Mouse (Mus musculus) kidney, embryonic 16.5 days (tissue): Measurements from ENCODE around the gene Olfr392. TPM values are rescaled to one million over a fixed set of nuclear protein-coding genes. Genes with fewer than 3 reads are reported as not detected.

Source experiments
- ATAC-seq: fragments of 200-750 bp; cut with Nextera tagmentation; 2 replicates; pipeline ENCODE4 v1.8.0; 2017; ENCODE audit warnings: moderate TSS enrichment; ENCODE audit not compliant: low FRiP score, low TSS enrichment
- H3K27ac ChIP-seq: fragments of 300-500 bp; sonication (generic); 2 replicates; pipeline ENCODE4 v1.5.1; 2014; ENCODE audit warnings: low read length
- H3K27me3 ChIP-seq: fragments of 300-500 bp; sonication (generic); 2 replicates; pipeline ENCODE4 v1.6.1; 2014; ENCODE audit warnings: low read length, control low read depth, mixed read lengths; ENCODE audit not compliant: insufficient read depth
- H3K36me3 ChIP-seq: fragments of 300-500 bp; sonication (generic); 2 replicates; pipeline ENCODE4 v1.6.1; 2014; ENCODE audit warnings: low read length, control low read depth, mixed read lengths; ENCODE audit not compliant: insufficient read depth
- H3K4me1 ChIP-seq: fragments of 300-500 bp; sonication (generic); 2 replicates; pipeline ENCODE4 v1.6.1; 2014; ENCODE audit warnings: low read length, control low read depth, mixed read lengths; ENCODE audit not compliant: insufficient read depth
- H3K4me2 ChIP-seq: fragments of 300-500 bp; sonication (generic); replicated peaks from 2 replicates; pipeline ENCODE4 v1.6.1; 2014; ENCODE audit warnings: low read depth, low read length
- H3K4me3 ChIP-seq: fragments of 300-500 bp; sonication (generic); 2 replicates; pipeline ENCODE4 v1.5.1; 2014; ENCODE audit warnings: mild to moderate bottlenecking, low read length
- H3K9ac ChIP-seq: fragments of 300-500 bp; sonication (generic); replicated peaks from 2 replicates; pipeline ENCODE4 v1.6.1; 2014; ENCODE audit warnings: low read length
- H3K9me3 ChIP-seq: fragments of 300-500 bp; sonication (generic); 2 replicates; pipeline ENCODE4 v1.6.1; 2016; ENCODE audit warnings: low read length, control low read depth
- WGBS: fragments of 180-500 bp; shearing (Covaris S2); extraction: QIAGEN DNeasy Blood & Tissue Kit; methylation state at CpG from one replicate; pipeline ENCODE4 v1.1.7; 2014; 5-methylcytosine and 5-hydroxymethylcytosine counted together
- polyA plus RNA-seq: library from polyadenylated mRNA; unstranded; fragments of >200 nt; fragmentation: Nextera tagmentation; extraction: Ambion mirVana; gene quantifications from 2 replicates; pipeline ENCODE4 v1.2.1, GENCODE M21; 2015

The Olfr392 gene
- polyA plus RNA-seq, result not detected in 2 replicates

DNA sequence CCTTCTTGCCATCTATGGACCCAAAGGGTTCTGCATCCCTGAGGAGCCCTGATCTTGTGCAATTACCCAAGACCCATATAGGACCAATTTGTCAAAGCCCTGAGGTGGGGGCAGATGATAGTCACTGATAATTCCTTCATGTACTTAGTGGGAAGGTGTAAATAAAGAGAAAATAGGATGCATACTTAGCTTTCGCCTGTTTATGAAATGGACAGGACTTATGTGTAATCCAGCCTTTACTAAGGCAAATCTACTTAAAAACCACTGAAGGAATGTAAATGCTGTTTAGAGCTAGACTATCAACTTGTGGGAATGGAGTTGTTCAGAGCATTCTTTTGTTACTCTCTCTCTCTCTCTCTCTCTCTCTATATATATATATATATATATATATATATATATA is at the start of gene Olfr392:
TSS of gene Olfr392 (minus strand) at position 101 of the 400 bp plus-strand sequence.
- H3K27ac ChIP-seq, result no peak within 1 kb of the TSS
- H3K4me2 ChIP-seq, result no peak within 1 kb of the TSS
- H3K4me3 ChIP-seq, result no peak within 1 kb of the TSS
- whole genome bisulfite sequencing, result 97% methylated on average over 1 of the region's 1 CpGs
- no peak within 1 kb of the TSS for H3K9ac ChIP-seq
- no peak for ATAC-seq
- H3K4me1 ChIP-seq, result no peaks in the 10 kb centered on the region
- no peaks in the 10 kb centered on the region for H3K9me3 ChIP-seq
- no peaks in the 10 kb centered on the region for H3K36me3 ChIP-seq
- no peaks in the 10 kb centered on the region for H3K27me3 ChIP-seq

DNA sequence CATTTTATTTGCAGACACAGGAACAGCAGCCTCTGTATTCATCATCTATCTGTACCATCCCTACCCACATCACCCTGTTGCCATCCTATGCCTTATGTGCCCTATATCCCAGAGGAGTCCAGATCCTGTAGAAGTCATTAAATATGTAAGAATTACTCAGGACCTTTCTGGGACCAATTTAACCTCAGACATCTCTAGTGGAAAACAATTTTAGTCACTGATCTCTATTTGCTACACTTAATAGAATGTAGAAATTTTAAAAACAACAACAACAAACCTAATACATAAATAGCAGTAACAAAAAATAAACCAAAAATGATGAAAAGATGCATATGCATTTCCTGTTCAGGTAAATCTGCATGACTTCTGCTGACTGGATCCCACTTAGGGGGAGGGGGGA is 34.5 kb upstream of the Olfr392 start, which contains the start of gene Olfr393:
TSS of gene Olfr393 (minus strand) at position 101 of the 400 bp plus-strand sequence.
- Histone ChIP-seq H3K4me2 (no peak within 1 kb of the TSS), H3K27me3 (no peaks in the 10 kb centered on the region), H3K9me3 (peaks cover 3% of the 10 kb centered on the region; the same call in 1 of the 2 replicates), H3K36me3 (no peaks in the 10 kb centered on the region), H3K4me1 (no peaks in the 10 kb centered on the region), H3K9ac (no peak within 1 kb of the TSS), H3K4me3 (no peak within 1 kb of the TSS), H3K27ac (no peak within 1 kb of the TSS)
- no peak for ATAC-seq

DNA sequence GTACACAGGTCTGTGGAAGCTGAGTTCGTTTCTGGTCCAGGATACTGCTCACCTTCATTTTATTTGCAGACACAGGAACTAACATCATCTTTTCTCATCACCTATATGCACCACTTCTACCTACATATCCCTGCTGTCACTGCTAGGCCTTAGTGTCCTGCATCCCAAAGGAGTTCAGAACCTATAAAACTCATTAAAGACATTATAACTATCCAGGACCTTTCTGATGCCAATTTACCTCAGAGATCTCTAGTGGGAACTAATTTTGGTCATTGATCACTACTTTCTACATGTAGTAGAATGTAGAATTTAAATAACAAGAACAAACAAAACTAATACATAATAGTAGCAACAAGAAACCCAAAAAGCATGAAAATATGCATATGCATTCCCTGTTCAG is 13.9 kb downstream of the Olfr392 start, which contains the start of gene Olfr391-ps:
TSS of gene Olfr391-ps (minus strand) at position 101 of the 400 bp plus-strand sequence.
- H3K9me3 ChIP-seq, result no peaks in the 10 kb centered on the region
- H3K4me1 ChIP-seq, result no peaks in the 10 kb centered on the region
- no peak within 1 kb of the TSS for H3K9ac ChIP-seq
- no peak within 1 kb of the TSS for H3K4me2 ChIP-seq
- no peak within 1 kb of the TSS for H3K27ac ChIP-seq
- no peak within 1 kb of the TSS for H3K4me3 ChIP-seq
- no peaks in the 10 kb centered on the region for H3K36me3 ChIP-seq
- ATAC-seq, result no peak
- WGBS, result 17% methylated on average over 1 of the region's 1 CpGs
- no peaks in the 10 kb centered on the region for H3K27me3 ChIP-seq

DNA sequence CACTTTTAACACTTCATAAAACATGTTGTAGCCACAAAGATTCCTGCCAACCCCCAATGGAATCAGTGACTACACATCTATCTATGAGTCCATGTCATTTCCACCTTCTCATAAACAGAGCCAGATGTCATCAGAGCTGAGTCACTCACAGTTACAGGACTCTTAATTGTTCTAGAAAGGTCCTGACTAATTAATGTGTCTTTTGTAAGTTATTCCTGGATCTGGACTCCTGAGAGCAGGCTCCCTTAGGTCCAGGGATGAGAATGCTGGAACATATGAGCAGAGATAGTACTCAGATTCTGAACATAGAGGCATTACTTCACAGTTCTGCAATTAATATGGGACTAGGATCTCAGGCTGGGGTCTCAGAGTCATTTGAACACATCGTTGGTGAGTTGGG is 34.2 kb downstream of the Olfr392 start, which contains the start of gene Olfr390:
TSS of gene Olfr390 (plus strand) at position 301 of the 400 bp plus-strand sequence.
- no peak for ATAC-seq
- Histone ChIP-seq H3K36me3 (no peaks in the 10 kb centered on the region), H3K4me1 (no peaks in the 10 kb centered on the region), H3K9ac (no peak within 1 kb of the TSS), H3K4me2 (no peak within 1 kb of the TSS), H3K9me3 (no peaks in the 10 kb centered on the region), H3K27ac (no peak within 1 kb of the TSS), H3K27me3 (no peaks in the 10 kb centered on the region), H3K4me3 (no peak within 1 kb of the TSS)
- 61% methylated on average over 1 of the region's 1 CpGs for WGBS

DNA sequence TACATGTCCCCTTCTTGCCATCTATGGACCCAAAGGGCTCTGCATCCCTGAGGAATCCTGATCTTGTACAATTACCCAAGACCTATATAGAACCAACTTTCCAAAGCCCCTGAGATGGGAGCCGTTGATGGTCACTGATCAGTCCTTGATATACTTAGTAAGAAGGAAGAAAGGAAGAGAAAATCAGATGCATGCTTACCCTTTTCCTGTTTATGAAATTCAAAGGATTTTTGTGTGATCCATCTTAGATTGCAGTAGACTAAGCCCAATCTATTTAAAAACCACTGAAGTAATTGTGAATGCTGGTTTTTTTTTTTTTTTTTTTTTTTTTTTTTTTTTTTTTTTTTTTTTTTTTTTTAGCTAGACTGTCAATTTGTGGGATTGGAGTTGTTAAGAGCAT is 36.2 kb downstream of the Olfr392 start, which contains the start of gene Olfr389:
TSS of gene Olfr389 (minus strand) at position 101 of the 400 bp plus-strand sequence.
- Histone ChIP-seq H3K4me3 (no peak within 1 kb of the TSS), H3K27me3 (no peaks in the 10 kb centered on the region), H3K36me3 (no peaks in the 10 kb centered on the region), H3K4me2 (no peak within 1 kb of the TSS), H3K9me3 (no peaks in the 10 kb centered on the region), H3K4me1 (no peaks in the 10 kb centered on the region), H3K9ac (no peak within 1 kb of the TSS), H3K27ac (no peak within 1 kb of the TSS)
- ATAC-seq, result no peak
- WGBS, result 90% methylated on average over 1 of the region's 1 CpGs

Other genes starting within 250 kb of the Olfr392 start
- not detected in 2 replicates for gene Olfr385, start 224.0 kb downstream of the Olfr392 start, polyA plus RNA-seq
- gene Olfr384, start 218.5 kb downstream of the Olfr392 start, polyA plus RNA-seq, result not detected in 2 replicates
- gene Zfp735, start 128.3 kb downstream of the Olfr392 start, polyA plus RNA-seq, result not detected in 2 replicates
- not detected in 2 replicates for gene Olfr389, start 36.3 kb downstream of the Olfr392 start, polyA plus RNA-seq
- gene Olfr390, start 34.1 kb downstream of the Olfr392 start, polyA plus RNA-seq, result not detected in 2 replicates
- not detected in 2 replicates for gene Olfr391-ps, start 14.0 kb downstream of the Olfr392 start, polyA plus RNA-seq
- gene Olfr393, start 34.4 kb upstream of the Olfr392 start, polyA plus RNA-seq, result not detected in 2 replicates
- gene Olfr394, start 73.7 kb upstream of the Olfr392 start, polyA plus RNA-seq, result not detected in 2 replicates
- gene Olfr395, start 92.2 kb upstream of the Olfr392 start, polyA plus RNA-seq, result not detected in 2 replicates
- not detected in 2 replicates for gene Olfr23, start 119.6 kb upstream of the Olfr392 start, polyA plus RNA-seq
- gene Olfr397, start 143.8 kb upstream of the Olfr392 start, polyA plus RNA-seq, result not detected in 2 replicates
- not detected in 2 replicates for gene Olfr398, start 173.4 kb upstream of the Olfr392 start, polyA plus RNA-seq
- gene Olfr139, start 239.5 kb upstream of the Olfr392 start, polyA plus RNA-seq, result not detected in 2 replicates
- not detected in 2 replicates for gene Olfr399, start 239.6 kb upstream of the Olfr392 start, polyA plus RNA-seq